Mouse (Mus musculus) kidney, embryonic 15.5 days (tissue): ENCODE measurements around the gene Smarcal1. TPM values are rescaled to one million over a fixed set of nuclear protein-coding genes. Genes with fewer than 3 reads are reported as not detected.

Source experiments
- ATAC-seq: fragments of 200-750 bp; cut with Nextera tagmentation; replicated peaks from 2 replicates; pipeline ENCODE4 v1.8.0; 2017; ENCODE audit warnings: moderate TSS enrichment; ENCODE audit not compliant: low FRiP score
- H3K27ac ChIP-seq: fragments of 300-500 bp; sonication (generic); 2 replicates; pipeline ENCODE4 v1.5.1; 2015; ENCODE audit warnings: mild to moderate bottlenecking, inconsistent platforms
- H3K27me3 ChIP-seq: fragments of 300-500 bp; sonication (generic); 2 replicates; pipeline ENCODE4 v1.6.1; 2015; ENCODE audit warnings: inconsistent platforms
- H3K36me3 ChIP-seq: fragments of 300-500 bp; sonication (generic); 2 replicates; pipeline ENCODE4 v1.6.1; 2015; ENCODE audit warnings: inconsistent platforms
- H3K4me1 ChIP-seq: fragments of 300-500 bp; sonication (generic); 2 replicates; pipeline ENCODE4 v1.6.1; 2015; ENCODE audit warnings: inconsistent platforms
- H3K4me2 ChIP-seq: fragments of 300-500 bp; sonication (generic); 2 replicates; pipeline ENCODE4 v1.6.1; 2015; ENCODE audit warnings: moderate library complexity, mild to moderate bottlenecking, inconsistent platforms
- H3K4me3 ChIP-seq: fragments of 300-500 bp; sonication (generic); replicated peaks from 2 replicates; pipeline ENCODE4 v1.5.1; 2015; ENCODE audit warnings: mild to moderate bottlenecking, inconsistent platforms
- H3K9ac ChIP-seq: fragments of 300-500 bp; sonication (generic); 2 replicates; pipeline ENCODE4 v1.6.1; 2015; ENCODE audit warnings: mild to moderate bottlenecking, inconsistent platforms
- H3K9me3 ChIP-seq: fragments of 300-500 bp; sonication (generic); replicated peaks from 2 replicates; pipeline ENCODE4 v1.6.1; 2016; ENCODE audit warnings: inconsistent platforms
- WGBS: fragments of 180-500 bp; shearing (Covaris S2); methylation state at CpG from one replicate; pipeline ENCODE4 v1.1.7; 2015; ENCODE audit warnings: mixed read lengths; 5-methylcytosine and 5-hydroxymethylcytosine counted together
- polyA plus RNA-seq: library from polyadenylated mRNA; unstranded; fragments of >200 nt; fragmentation: Nextera tagmentation; extraction: Ambion mirVana; gene quantifications from 2 replicates; pipeline ENCODE4 v1.2.1, GENCODE M21; 2015

Smarcal1 gene
- polyA plus RNA-seq, 1 experiment from 2014 or later, result 24.2 TPM

GRCm38 (mm10) chr1:72612172-72612571 is 29.1 kb downstream of the Smarcal1 start:
- Histone ChIP-seq H3K36me3 (peaks cover 87% of the 10 kb centered on the region), H3K4me1 (no peaks in the 10 kb centered on the region), H3K4me3 (no peak overlapping the region), H3K27ac (no peak overlapping the region), H3K4me2 (no peak overlapping the region), H3K9me3 (no peaks in the 10 kb centered on the region), H3K27me3 (no peaks in the 10 kb centered on the region), H3K9ac (no peak overlapping the region)
- ATAC-seq, result no peak
- WGBS, result 92% methylated on average over 6 of the region's 6 CpGs

- no peak overlapping the region for H3K27ac ChIP-seq
- H3K9me3 ChIP-seq, result no peaks in the 10 kb centered on the region
- H3K27me3 ChIP-seq, result no peaks in the 10 kb centered on the region
- H3K9ac ChIP-seq, result no peak overlapping the region
- H3K36me3 ChIP-seq, result peaks cover 33% of the 10 kb centered on the region
- H3K4me2 ChIP-seq, result no peak overlapping the region
- no peaks in the 10 kb centered on the region for H3K4me1 ChIP-seq
- H3K4me3 ChIP-seq, result no peak overlapping the region
- no peak for ATAC-seq
- 54% methylated on average over 5 of the region's 5 CpGs for WGBS
Measured at GRCm38 (mm10) chr1:72635221-72635620, 52.2 kb downstream of the Smarcal1 start.

GRCm38 (mm10) chr1:72640658-72641410 is 57.8 kb downstream of the Smarcal1 start:
- ATAC-seq, result no peak
- H3K4me3 ChIP-seq, result peak overlapping the region; percentile 33

DNA sequence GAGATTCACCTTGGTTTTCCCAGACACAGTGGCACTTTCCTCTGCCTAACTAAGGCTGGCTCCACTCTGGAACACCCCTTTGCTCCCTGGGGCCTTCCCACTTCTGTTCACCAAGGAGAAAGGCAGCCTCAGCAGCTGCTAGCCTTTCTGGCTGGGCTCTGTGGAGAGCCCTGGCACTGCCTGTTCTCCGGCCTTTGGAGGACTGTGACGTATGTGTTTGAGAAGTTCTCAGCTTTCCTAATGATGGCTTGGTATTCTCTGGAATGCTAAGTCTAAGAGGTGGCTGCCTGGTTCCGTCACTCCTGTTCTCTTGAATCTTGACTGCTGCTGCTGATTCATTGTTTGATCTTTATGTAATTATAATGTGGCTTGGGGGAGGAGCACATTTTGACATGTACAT is 90.0 kb downstream of the Smarcal1 start:
- H3K36me3 ChIP-seq, result no peaks in the 10 kb centered on the region
- H3K27ac ChIP-seq, result no peak overlapping the region
- no peaks in the 10 kb centered on the region for H3K9me3 ChIP-seq
- no peak for ATAC-seq
- H3K4me2 ChIP-seq, result no peak overlapping the region
- no peak overlapping the region for H3K9ac ChIP-seq
- WGBS, result 48% methylated on average over 3 of the region's 3 CpGs
- no peaks in the 10 kb centered on the region for H3K4me1 ChIP-seq
- H3K4me3 ChIP-seq, result no peak overlapping the region
- H3K27me3 ChIP-seq, result no peaks in the 10 kb centered on the region

More at GRCm38 (mm10) chr1:72640658-72641410, 57.8 kb downstream of the Smarcal1 start:
- Histone ChIP-seq H3K9ac (no peak overlapping the region), H3K36me3 (no peaks in the 10 kb centered on the region), H3K9me3 (no peaks in the 10 kb centered on the region), H3K27me3 (no peaks in the 10 kb centered on the region), H3K4me1 (no peaks in the 10 kb centered on the region), H3K4me2 (peak overlapping the region; percentile 63), H3K27ac (no peak overlapping the region)
- 43% methylated on average over 49 of the region's 49 CpGs for WGBS

Other genes starting within 250 kb of the Smarcal1 start
- 0.05 TPM in 1 of 2 replicates, not detected in the other for gene March4, start 46.3 kb upstream of the Smarcal1 start, polyA plus RNA-seq
- not detected in 2 replicates for gene Ankar, start 117.3 kb downstream of the Smarcal1 start, polyA plus RNA-seq
- 1,899 and 2,168 TPM in 2 replicates for gene Rpl37a, start 128.0 kb downstream of the Smarcal1 start, polyA plus RNA-seq
- 138 and 150 TPM in 2 replicates for gene Igfbp2, start 241.3 kb downstream of the Smarcal1 start, polyA plus RNA-seq